ENCODE assay signal across 15 mouse cellular contexts in the genomic region with DNA sequence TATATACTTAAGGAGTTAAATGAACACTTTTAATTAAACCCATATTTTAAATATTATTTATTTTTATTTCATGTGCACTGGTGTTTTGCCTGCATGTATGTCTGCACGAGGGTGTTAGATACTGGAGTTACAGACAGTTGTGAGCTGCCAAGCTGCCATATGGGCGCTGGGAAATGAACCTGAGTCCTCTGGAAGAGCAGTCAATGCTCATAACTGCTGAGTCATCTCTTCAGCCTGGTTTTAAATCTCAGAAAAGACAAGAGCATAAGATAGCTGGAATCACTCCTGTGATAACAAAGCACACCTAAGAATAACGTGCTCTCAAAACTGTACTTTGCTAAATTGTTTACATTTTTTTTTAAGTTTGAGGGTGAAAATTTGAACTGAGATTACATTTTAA.
"Had no signal": no experiment of that assay in that cellular context is flagged by ENCODE, and none has a peak within 500 bp of the region (broad histone marks: within the 10 kb centered on the region; RNA-seq: fewer than 3 reads in every experiment).

No protein-coding gene starts in this region.

- H3K36me3 ChIP-seq: limb, embryonic 12.5 days; liver, embryonic 13.5 days; lung, embryonic 15.5 days; midbrain, embryonic 13.5 days; neural tube, embryonic 12.5 days had no signal

- ATAC-seq: liver, postnatal 0 days; midbrain, embryonic 13.5 days had no signal

- H3K9ac ChIP-seq: limb, embryonic 12.5 days; liver, embryonic 13.5 days; liver, postnatal 0 days; lung, embryonic 15.5 days; midbrain, embryonic 13.5 days; neural tube, embryonic 12.5 days had no signal

- H3K4me3 ChIP-seq: left cerebral cortex, adult 2 months; limb, embryonic 12.5 days; liver, embryonic 13.5 days; lung, embryonic 15.5 days; megakaryocyte, embryonic 14.5 days; midbrain, embryonic 13.5 days; neural tube, embryonic 12.5 days had no signal

- DNase-seq: kidney, postnatal 25 days; liver; liver, embryonic 13.5 days; liver, postnatal 0 days; lung, postnatal 14 days; right cerebral cortex, postnatal 14 days; thymus, postnatal 14 days had no signal

- H3K4me2 ChIP-seq: limb, embryonic 12.5 days; liver, embryonic 13.5 days; lung, embryonic 15.5 days; midbrain, embryonic 13.5 days; neural tube, embryonic 12.5 days had no signal

- H3K27me3 ChIP-seq: limb, embryonic 12.5 days; liver, embryonic 13.5 days; lung, embryonic 15.5 days; megakaryocyte, embryonic 14.5 days; midbrain, embryonic 13.5 days; neural tube, embryonic 12.5 days had no signal

- H3K9me3 ChIP-seq: limb, embryonic 12.5 days; liver, embryonic 13.5 days; lung, embryonic 15.5 days; megakaryocyte, embryonic 14.5 days; midbrain, embryonic 13.5 days; neural tube, embryonic 12.5 days had no signal

- H3K27ac ChIP-seq: left cerebral cortex, adult 2 months; limb, embryonic 12.5 days; liver, embryonic 13.5 days; lung, embryonic 15.5 days; macrophage; midbrain, embryonic 13.5 days; neural tube, embryonic 12.5 days; stomach, postnatal 0 days had no signal

- H3K4me1 ChIP-seq: limb, embryonic 12.5 days; liver, embryonic 13.5 days; lung, embryonic 15.5 days; neural tube, embryonic 12.5 days had no signal
